Mouse (Mus musculus) cerebellum, adult 2 months (tissue): ENCODE measurements around the gene Tspan10.

Source experiments
- CTCF ChIP-seq: fragments of 200-500 bp; IDR thresholded peaks from 2 replicates; pipeline ENCODE4 v1.5.1; 2011; ENCODE audit warnings: low read depth, mild to moderate bottlenecking, control low read depth, low read length, moderate library complexity, borderline replicate concordance; ENCODE audit not compliant: insufficient read depth
- POLR2A ChIP-seq: fragments of 200-500 bp; IDR thresholded peaks from 2 replicates; pipeline ENCODE4 v1.6.1; 2011; ENCODE audit warnings: low read length, control low read depth, borderline replicate concordance; ENCODE audit not compliant: insufficient read depth

DNA sequence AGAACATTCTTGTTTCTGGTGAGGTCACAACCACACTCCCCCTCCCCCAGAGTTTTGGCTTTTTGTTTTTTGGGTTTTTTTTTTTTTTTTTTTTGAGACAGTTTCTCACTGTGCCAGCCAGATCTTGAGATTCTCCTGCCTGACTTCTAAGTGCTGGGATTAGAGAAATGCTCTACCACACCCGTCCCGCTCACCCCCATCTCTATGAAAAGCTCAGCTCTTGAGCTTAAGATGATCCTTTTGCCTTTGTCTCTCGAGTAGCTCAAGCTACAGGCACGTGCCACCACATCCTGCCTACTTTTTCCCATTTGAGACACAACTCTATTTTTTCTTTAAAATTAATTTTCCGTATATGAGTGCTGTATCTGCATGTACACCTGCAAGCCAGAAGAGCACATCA is 21.9 kb downstream of the Tspan10 start:
- no peak for TF ChIP-seq CTCF
- TF ChIP-seq POLR2A, result no peak
